7 mouse cellular contexts compared by ENCODE assay signal in the genomic region with DNA sequence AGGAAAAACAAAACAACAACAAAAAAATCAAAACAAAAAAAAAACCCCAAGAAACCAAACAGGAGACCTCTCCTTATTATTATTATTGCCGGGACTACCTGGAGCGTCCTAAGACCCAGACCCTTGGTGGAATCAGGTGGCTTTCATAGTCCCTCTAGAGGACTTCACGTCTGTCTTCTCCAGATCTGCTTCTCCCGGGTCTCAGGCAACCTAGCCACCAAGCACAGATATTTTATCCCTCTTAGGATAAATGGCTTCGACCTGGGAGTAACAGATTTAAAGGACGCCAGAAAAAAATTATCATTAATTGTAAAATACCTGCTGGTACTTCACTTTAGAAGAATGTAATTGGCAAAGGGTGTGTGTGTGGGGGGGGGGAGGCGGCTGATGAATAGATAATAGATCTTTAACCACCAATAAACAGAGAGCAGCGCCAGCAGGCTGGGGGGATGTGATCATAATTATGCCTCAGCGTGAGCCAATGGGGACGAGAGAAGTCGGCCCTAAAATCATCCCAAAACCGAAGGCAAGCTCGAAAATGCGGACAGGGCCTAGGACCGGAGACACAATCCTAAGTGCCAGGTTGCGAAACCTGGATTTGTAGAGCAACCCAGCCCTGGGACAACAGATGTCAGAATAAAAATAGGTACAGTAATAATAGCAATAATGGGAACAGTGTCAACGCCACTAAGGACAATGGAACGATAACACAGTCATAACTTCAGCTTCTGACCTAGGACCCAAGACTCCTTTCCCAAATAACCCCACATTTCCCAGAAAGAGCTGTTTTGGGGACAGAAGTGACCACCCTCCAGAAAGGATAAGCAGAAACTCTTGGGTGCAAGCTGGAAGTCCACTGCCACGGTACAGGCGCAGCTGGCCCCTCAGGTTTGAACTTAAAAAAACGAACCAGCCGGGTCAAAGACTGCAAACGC. TPM values are rescaled to one million over a fixed set of nuclear protein-coding genes. Genes with fewer than 3 reads are reported as not detected.
DNase-seq lines count a peak whose midpoint lies in the region; ATAC-seq lines count a peak whose summit lies in the region.

No protein-coding gene starts in this region.

- peak; percentile 21; the same call in 1 of the 2 replicates for ATAC-seq in embryonic facial prominence, embryonic 15.5 days (ENCODE audit: insufficient number of reproducible peaks, low FRiP score, low TSS enrichment, low read depth)
- no peak for ATAC-seq in kidney, embryonic 15.5 days (replicated peaks; ENCODE audit: low FRiP score)
- ATAC-seq in midbrain, embryonic 15.5 days (replicated peaks): 0 out of 2 replicates have a peak, but pooled peaks have one; percentile 40

- H3K36me3 ChIP-seq in embryonic facial prominence, embryonic 15.5 days: no peaks in the 10 kb centered on the region
- no peaks in the 10 kb centered on the region for H3K36me3 ChIP-seq in kidney, embryonic 15.5 days
- H3K36me3 ChIP-seq in midbrain, embryonic 15.5 days (replicated peaks): no peaks in the 10 kb centered on the region

- DNase-seq in ovary, adult 18-20 months (ENCODE audit: low spot score): peak; percentile 65
- DNase-seq in ovary, postnatal 10 days (ENCODE audit: low spot score): no peak
- no peak for DNase-seq in thymus, postnatal 0 days (ENCODE audit: low spot score)
- DNase-seq in cerebellum, postnatal 25 days: no peak

- H3K4me2 ChIP-seq in embryonic facial prominence, embryonic 15.5 days (replicated peaks): peak overlapping the region; percentile 60
- peak overlapping the region; percentile 60 for H3K4me2 ChIP-seq in kidney, embryonic 15.5 days
- peak overlapping the region; percentile 48 for H3K4me2 ChIP-seq in midbrain, embryonic 15.5 days

- H3K9ac ChIP-seq in embryonic facial prominence, embryonic 15.5 days: peak overlapping the region; percentile 34
- H3K9ac ChIP-seq in kidney, embryonic 15.5 days: peak overlapping the region; percentile 79
- peak overlapping the region; percentile 32; the same call in 1 of the 2 replicates for H3K9ac ChIP-seq in midbrain, embryonic 15.5 days

- peaks cover 41% of the 10 kb centered on the region for H3K4me1 ChIP-seq in embryonic facial prominence, embryonic 15.5 days
- H3K4me1 ChIP-seq in kidney, embryonic 15.5 days: peaks cover 40% of the 10 kb centered on the region
- peaks cover 24% of the 10 kb centered on the region for H3K4me1 ChIP-seq in midbrain, embryonic 15.5 days

- H3K9me3 ChIP-seq in embryonic facial prominence, embryonic 15.5 days (replicated peaks): no peaks in the 10 kb centered on the region
- H3K9me3 ChIP-seq in kidney, embryonic 15.5 days (replicated peaks): no peaks in the 10 kb centered on the region
- H3K9me3 ChIP-seq in midbrain, embryonic 15.5 days: no peaks in the 10 kb centered on the region

- H3K4me3 ChIP-seq in embryonic facial prominence, embryonic 15.5 days (replicated peaks): peak overlapping the region; percentile 47
- peak overlapping the region; percentile 61 for H3K4me3 ChIP-seq in kidney, embryonic 15.5 days (replicated peaks)
- peak overlapping the region; percentile 43 for H3K4me3 ChIP-seq in midbrain, embryonic 15.5 days

- H3K27me3 ChIP-seq in embryonic facial prominence, embryonic 15.5 days: peaks cover 81% of the 10 kb centered on the region
- peaks cover 94% of the 10 kb centered on the region for H3K27me3 ChIP-seq in kidney, embryonic 15.5 days
- H3K27me3 ChIP-seq in midbrain, embryonic 15.5 days (replicated peaks): peaks cover 70% of the 10 kb centered on the region

- peak overlapping the region; percentile 84 for H3K27ac ChIP-seq in embryonic facial prominence, embryonic 15.5 days (replicated peaks)
- peak overlapping the region; percentile 97 for H3K27ac ChIP-seq in kidney, embryonic 15.5 days
- peak overlapping the region; percentile 80 for H3K27ac ChIP-seq in midbrain, embryonic 15.5 days

- 1% methylated on average over 23 of the region's 23 CpGs for WGBS in embryonic facial prominence, embryonic 15.5 days
- 1% methylated on average over 23 of the region's 23 CpGs for WGBS in kidney, embryonic 15.5 days
- 2% methylated on average over 23 of the region's 23 CpGs for WGBS in midbrain, embryonic 15.5 days

RNA-seq across cellular contexts. Expression of gene Emx2, which starts 0.9 kb away (rescaled TPM):
- polyA plus RNA-seq in embryonic facial prominence, embryonic 15.5 days (2015; fragmentation: Nextera tagmentation; extraction: Ambion mirVana): 15.6 and 18.2 TPM in 2 replicates
- 38.8 TPM in 2 replicates for polyA plus RNA-seq in kidney, embryonic 15.5 days (2015; fragmentation: Nextera tagmentation; extraction: Ambion mirVana)
- 15.5 and 18.2 TPM in 2 replicates for polyA plus RNA-seq in midbrain, embryonic 15.5 days (2015; fragmentation: Nextera tagmentation; extraction: Ambion mirVana)
- polyA plus RNA-seq in thymus, postnatal 0 days (2015; fragmentation: Nextera tagmentation; extraction: Ambion mirVana): 0.12 TPM in 1 of 2 replicates, not detected in the other

Comparison
In these comparisons a context has a peak if more than half of its experiments do, and no peak if none do; other contexts are left out.
1. RNA of gene Emx2, which starts 0.9 kb away (polyA plus RNA-seq): 38.8 TPM in kidney, embryonic 15.5 days, 15.5 to 18.2 TPM in midbrain, embryonic 15.5 days and 15.6 to 18.2 TPM in embryonic facial prominence, embryonic 15.5 days; 0.12 TPM in thymus, postnatal 0 days; every median in the first group is over 10 times any median in the second.
2. Peak in every context shown above with its lines, with median percentiles within 50 percentile points of each other: H3K27ac ChIP-seq, H3K4me2 ChIP-seq, H3K4me3 ChIP-seq and H3K9ac ChIP-seq.